Mouse (Mus musculus) midbrain, embryonic 11.5 days (tissue): ENCODE measurements at regions not wholly inside any gene's neighbourhood (a gene's known extent, or its start where the extent isn't known, plus 50 kb on each side); places are given as distances from the start of the nearest gene placed in this dataset.
"Not testable (repeated sequence)": the region's sequence is repeated elsewhere in the genome, so short reads cannot be mapped to it uniquely, and the experiment has no call there.

Experiments
- ATAC-seq: fragments of 200-750 bp; cut with Nextera tagmentation; 2 replicates; pipeline ENCODE4 v1.8.0; 2017; ENCODE audit warnings: moderate TSS enrichment, moderate library complexity; ENCODE audit not compliant: low FRiP score
- DNase-seq: peaks from one replicate; pipeline ENCODE4 v3.0.0; 2015; ENCODE audit warnings: low spot score; ENCODE audit errors: missing footprints
- H3K27ac ChIP-seq: fragments of 300-500 bp; sonication (generic); 2 replicates; pipeline ENCODE4 v1.5.1; 2014; ENCODE audit warnings: low read depth, low read length
- H3K27me3 ChIP-seq: fragments of 300-500 bp; sonication (generic); 2 replicates; pipeline ENCODE4 v1.6.1; 2014; ENCODE audit warnings: mild to moderate bottlenecking, low read length, moderate library complexity, mixed read lengths; ENCODE audit not compliant: control insufficient read depth, insufficient read depth
- H3K36me3 ChIP-seq: fragments of 300-500 bp; sonication (generic); 2 replicates; pipeline ENCODE4 v1.6.1; 2014; ENCODE audit warnings: mild to moderate bottlenecking, low read length, moderate library complexity, mixed read lengths; ENCODE audit not compliant: control insufficient read depth, insufficient read depth
- H3K4me1 ChIP-seq: fragments of 300-500 bp; sonication (generic); 2 replicates; pipeline ENCODE4 v1.6.1; 2014; ENCODE audit warnings: low read length; ENCODE audit not compliant: control insufficient read depth, insufficient read depth
- H3K4me2 ChIP-seq: fragments of 300-500 bp; sonication (generic); 2 replicates; pipeline ENCODE4 v1.6.1; 2014; ENCODE audit warnings: mild to moderate bottlenecking, moderate library complexity
- H3K4me3 ChIP-seq: fragments of 300-500 bp; sonication (generic); 2 replicates; pipeline ENCODE4 v1.5.1; 2014; ENCODE audit warnings: low read depth, low read length
- H3K9ac ChIP-seq: fragments of 300-500 bp; sonication (generic); 2 replicates; pipeline ENCODE4 v1.6.1; 2014; ENCODE audit warnings: low read length
- H3K9me3 ChIP-seq: fragments of 300-500 bp; sonication (generic); 2 replicates; pipeline ENCODE4 v1.6.1; 2016; ENCODE audit warnings: low read length; ENCODE audit not compliant: control insufficient read depth
- WGBS: fragments of 180-500 bp; shearing (Covaris S2); extraction: QIAGEN DNeasy Blood & Tissue Kit; methylation state at CpG from one replicate; pipeline ENCODE4 v1.1.7; 2014; 5-methylcytosine and 5-hydroxymethylcytosine counted together

DNA sequence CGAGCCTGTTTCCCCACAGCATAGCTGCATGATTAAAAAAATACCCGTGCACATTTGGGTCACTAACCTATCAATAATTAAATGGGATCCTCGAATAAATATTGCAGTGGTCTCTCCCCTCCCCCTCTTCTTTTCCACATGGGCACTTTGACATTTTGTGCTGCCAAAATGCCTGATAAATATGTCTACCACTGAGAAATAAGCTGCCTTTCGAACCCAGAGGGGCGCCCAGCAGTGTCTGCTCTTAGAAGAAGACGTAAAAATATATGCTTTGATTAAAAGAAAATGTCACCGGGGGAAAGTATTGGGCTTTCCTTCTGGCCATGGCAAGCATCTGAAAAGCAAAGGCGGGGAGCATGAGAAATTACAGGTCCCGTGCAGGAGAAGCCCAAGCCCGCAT is 152.6 kb upstream of the Frmd4a start:
- DNase-seq (no peak), ATAC-seq (no peak)
- Histone ChIP-seq H3K4me1 (no peaks in the 10 kb centered on the region), H3K4me2 (no peak overlapping the region), H3K27ac (no peak overlapping the region), H3K36me3 (no peaks in the 10 kb centered on the region), H3K9ac (no peak overlapping the region), H3K9me3 (no peaks in the 10 kb centered on the region), H3K4me3 (no peak overlapping the region), H3K27me3 (no peaks in the 10 kb centered on the region)
- WGBS = 89% methylated on average over 10 of the region's 10 CpGs

GRCm38 (mm10) chr2:3866736-3867135 is 150.8 kb upstream of the Frmd4a start:
- WGBS = 80% methylated on average over 4 of the region's 4 CpGs
- H3K4me3 ChIP-seq, H3K36me3 ChIP-seq: not testable (repeated sequence)

GRCm38 (mm10) chr2:3869701-3870100 is 147.8 kb upstream of the Frmd4a start:
- H3K4me3 ChIP-seq = no peak overlapping the region
- DNase-seq (no peak), ATAC-seq (no peak)
- no peaks in the 10 kb centered on the region for H3K4me1 ChIP-seq
- H3K9me3 ChIP-seq = no peaks in the 10 kb centered on the region
- no peak overlapping the region for H3K9ac ChIP-seq
- no peaks in the 10 kb centered on the region for H3K27me3 ChIP-seq
- H3K36me3 ChIP-seq = no peaks in the 10 kb centered on the region
- WGBS = 71% methylated on average over 1 of the region's 1 CpGs
- H3K27ac ChIP-seq = no peak overlapping the region
- H3K4me2 ChIP-seq = no peak overlapping the region

More at GRCm38 (mm10) chr2:3866736-3867135, 150.8 kb upstream of the Frmd4a start:
- not testable (repeated sequence) for ATAC-seq, H3K9ac ChIP-seq, H3K9me3 ChIP-seq, H3K27ac ChIP-seq, H3K27me3 ChIP-seq, H3K4me2 ChIP-seq, DNase-seq, H3K4me1 ChIP-seq

DNA sequence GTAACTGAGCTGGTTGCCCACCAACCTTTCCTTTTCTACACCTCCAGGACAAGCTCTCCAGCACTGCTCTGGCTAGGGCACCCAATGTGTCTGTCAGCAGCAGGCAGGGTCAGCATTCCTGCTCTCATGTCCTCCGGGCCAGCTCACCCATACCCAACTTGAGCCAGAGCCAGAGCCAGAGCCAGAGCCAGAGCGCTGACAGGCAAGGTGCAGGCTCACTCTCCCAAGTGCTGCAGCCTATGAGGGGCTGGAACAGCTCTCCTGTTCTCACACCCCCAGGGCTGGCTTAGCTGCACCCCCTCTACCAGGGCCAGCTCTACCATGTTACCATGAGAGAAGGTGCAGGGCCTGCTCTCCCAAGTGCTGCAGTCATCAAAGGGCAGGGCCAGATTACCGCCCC is 145.8 kb upstream of the Frmd4a start:
- H3K4me1 ChIP-seq = no peaks in the 10 kb centered on the region
- H3K9ac ChIP-seq = no peak overlapping the region
- no peaks in the 10 kb centered on the region for H3K36me3 ChIP-seq
- no peak for ATAC-seq
- H3K27ac ChIP-seq = no peak overlapping the region
- WGBS = 91% methylated on average over 3 of the region's 3 CpGs
- no peak for DNase-seq
- H3K4me2 ChIP-seq = no peak overlapping the region
- no peak overlapping the region for H3K4me3 ChIP-seq
- H3K27me3 ChIP-seq = no peaks in the 10 kb centered on the region
- no peaks in the 10 kb centered on the region for H3K9me3 ChIP-seq

- 82% methylated on average over 6 of the region's 6 CpGs for WGBS
- ATAC-seq = no peak
- H3K36me3 ChIP-seq = no peaks in the 10 kb centered on the region
- no peak overlapping the region for H3K9ac ChIP-seq
- H3K27ac ChIP-seq = no peak overlapping the region
- DNase-seq = no peak
- H3K4me2 ChIP-seq = no peak overlapping the region
- no peaks in the 10 kb centered on the region for H3K9me3 ChIP-seq
- H3K27me3 ChIP-seq = no peaks in the 10 kb centered on the region
- H3K4me1 ChIP-seq = peaks cover 5% of the 10 kb centered on the region; the same call in 1 of the 2 replicates
- H3K4me3 ChIP-seq = no peak overlapping the region
Measured at GRCm38 (mm10) chr2:3887000-3887399, 130.5 kb upstream of the Frmd4a start.

- peak; percentile 88 for ATAC-seq
- Histone ChIP-seq H3K9ac (no peak overlapping the region), H3K4me1 (peaks cover 5% of the 10 kb centered on the region; the same call in 1 of the 2 replicates), H3K27me3 (no peaks in the 10 kb centered on the region), H3K4me2 (peak overlapping the region; percentile 6; the same call in 1 of the 2 replicates), H3K4me3 (no peak overlapping the region), H3K27ac (no peak overlapping the region), H3K9me3 (no peaks in the 10 kb centered on the region), H3K36me3 (no peaks in the 10 kb centered on the region)
- 30% methylated on average over 14 of the region's 14 CpGs for WGBS
- peak; percentile 88 for DNase-seq
Measured at GRCm38 (mm10) chr2:3887845-3888433, 129.6 kb upstream of the Frmd4a start.

DNA sequence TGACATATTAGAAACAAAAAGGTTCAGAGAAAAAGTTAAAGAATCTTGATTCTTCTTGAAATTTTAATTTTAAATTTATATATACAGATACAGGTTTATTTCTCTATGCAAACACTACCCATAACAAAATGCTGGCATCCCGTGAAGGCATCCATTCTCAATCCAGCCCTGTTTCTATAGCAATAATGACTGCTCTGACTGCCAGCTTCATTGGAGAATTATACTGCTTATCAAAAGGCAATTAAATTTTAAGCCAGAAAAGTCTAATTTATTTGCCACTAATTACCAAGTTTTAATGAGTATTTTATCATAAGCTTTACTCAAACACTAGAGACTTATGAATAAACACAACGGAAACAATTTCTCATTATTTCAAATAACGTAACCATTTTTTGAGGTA is 128.1 kb upstream of the Frmd4a start:
- ATAC-seq (no peak), DNase-seq (peak; percentile 82)
- H3K9ac ChIP-seq = no peak overlapping the region
- H3K4me3 ChIP-seq = no peak overlapping the region
- no peaks in the 10 kb centered on the region for H3K36me3 ChIP-seq
- H3K27ac ChIP-seq = no peak overlapping the region
- no peaks in the 10 kb centered on the region for H3K27me3 ChIP-seq
- WGBS = 83% methylated on average over 3 of the region's 3 CpGs
- no peak overlapping the region for H3K4me2 ChIP-seq
- no peaks in the 10 kb centered on the region for H3K9me3 ChIP-seq
- H3K4me1 ChIP-seq = peaks cover 5% of the 10 kb centered on the region; the same call in 1 of the 2 replicates

DNA sequence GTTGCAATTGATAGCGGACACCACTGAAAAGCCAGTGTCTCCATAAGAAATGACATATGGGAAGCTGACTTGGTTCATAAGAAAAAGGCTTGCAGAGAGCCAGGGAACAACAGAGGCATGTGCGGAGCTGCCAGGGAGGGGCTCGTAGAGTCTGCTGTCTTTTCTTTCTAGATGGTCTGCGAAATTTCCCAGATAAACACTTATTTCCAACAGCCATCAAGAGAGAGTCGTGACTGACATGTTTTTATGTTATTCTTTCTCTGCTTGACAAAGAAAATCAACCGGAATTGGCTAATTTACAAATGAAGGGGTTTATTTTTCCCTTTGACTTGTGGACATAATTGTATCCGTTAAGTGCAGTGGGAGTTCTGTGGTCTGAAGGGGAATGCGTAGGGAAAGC is 127.1 kb upstream of the Frmd4a start:
- no peak overlapping the region for H3K27ac ChIP-seq
- no peak overlapping the region for H3K9ac ChIP-seq
- 69% methylated on average over 8 of the region's 8 CpGs for WGBS
- H3K4me1 ChIP-seq = peaks cover 5% of the 10 kb centered on the region; the same call in 1 of the 2 replicates
- ATAC-seq = no peak
- H3K4me3 ChIP-seq = no peak overlapping the region
- DNase-seq = peak; percentile 70
- H3K4me2 ChIP-seq = no peak overlapping the region
- no peaks in the 10 kb centered on the region for H3K9me3 ChIP-seq
- H3K36me3 ChIP-seq = no peaks in the 10 kb centered on the region
- H3K27me3 ChIP-seq = no peaks in the 10 kb centered on the region

DNA sequence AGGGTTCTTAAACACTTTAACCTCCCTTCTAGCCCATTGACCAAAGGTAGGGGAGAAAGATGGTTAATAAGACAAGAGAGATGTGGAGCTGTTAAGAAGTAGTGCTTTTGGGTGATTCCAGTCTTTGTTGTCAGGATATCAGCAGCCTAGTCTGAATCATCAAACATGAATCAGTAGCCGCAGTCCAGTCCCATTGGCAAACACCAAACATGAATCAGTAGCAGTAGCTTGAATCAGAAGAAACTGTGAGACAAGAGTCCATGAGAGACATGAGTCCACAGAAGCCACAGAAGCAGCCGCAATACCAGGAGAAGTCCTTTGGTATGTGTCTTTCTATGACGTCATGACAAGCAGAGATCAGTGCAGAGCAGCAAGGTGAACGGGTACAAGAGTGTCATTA is 110.5 kb upstream of the Frmd4a start:
- H3K36me3 ChIP-seq = no peaks in the 10 kb centered on the region
- H3K27ac ChIP-seq = no peak overlapping the region
- H3K4me2 ChIP-seq = no peak overlapping the region
- ATAC-seq (no peak), DNase-seq (no peak)
- no peaks in the 10 kb centered on the region for H3K27me3 ChIP-seq
- no peak overlapping the region for H3K4me3 ChIP-seq
- H3K4me1 ChIP-seq = 0 out of 2 replicates have a peak, but pooled peaks cover 2% of the 10 kb centered on the region
- H3K9me3 ChIP-seq = no peaks in the 10 kb centered on the region
- H3K9ac ChIP-seq = no peak overlapping the region
- 93% methylated on average over 4 of the region's 4 CpGs for WGBS
